Mouse (Mus musculus) frontal cortex, postnatal 10 days (tissue): Measurements from ENCODE around the gene Kcnc3.

Experiments
- DNase-seq, 2 experiments: peaks; one replicate each; pipeline ENCODE4 v3.0.0; 2022; ENCODE audit warnings: low spot score in 2 of 2, mixed read lengths in 1 of 2

The Kcnc3 gene

GRCm38 (mm10) chr7:44570989-44571388 is 19.5 kb upstream of the Kcnc3 start:
- no peak for DNase-seq

GRCm38 (mm10) chr7:44571811-44572210 is 18.7 kb upstream of the Kcnc3 start:
- DNase-seq, result no peak

DNA sequence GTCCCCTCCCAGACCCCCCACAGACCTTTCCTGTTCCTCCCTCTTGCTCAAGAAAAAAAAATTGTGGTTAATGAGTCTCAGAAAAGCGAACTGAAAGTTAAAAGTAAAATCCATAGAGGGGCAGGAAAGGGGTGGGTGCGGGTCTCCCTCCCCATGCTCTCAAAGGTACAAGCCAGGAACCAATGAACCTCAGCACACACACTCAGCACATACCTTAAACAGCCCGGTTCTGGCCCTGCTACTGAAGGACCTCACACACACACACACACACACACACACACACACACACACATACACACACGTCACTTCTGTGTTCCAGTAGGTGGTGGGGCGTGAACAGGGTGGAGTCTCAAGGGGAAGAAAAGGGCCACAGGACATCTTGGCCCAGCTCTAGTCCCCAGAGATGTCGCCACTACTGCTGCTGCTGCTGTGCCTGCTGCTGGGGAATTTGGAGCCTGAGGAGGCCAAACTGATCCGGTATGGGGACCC is 18.2 kb upstream of the Kcnc3 start, which contains the start of gene Napsa:
TSS of gene Napsa (plus strand) at position 168 of the 489 bp plus-strand sequence.
- no peak for DNase-seq

DNA sequence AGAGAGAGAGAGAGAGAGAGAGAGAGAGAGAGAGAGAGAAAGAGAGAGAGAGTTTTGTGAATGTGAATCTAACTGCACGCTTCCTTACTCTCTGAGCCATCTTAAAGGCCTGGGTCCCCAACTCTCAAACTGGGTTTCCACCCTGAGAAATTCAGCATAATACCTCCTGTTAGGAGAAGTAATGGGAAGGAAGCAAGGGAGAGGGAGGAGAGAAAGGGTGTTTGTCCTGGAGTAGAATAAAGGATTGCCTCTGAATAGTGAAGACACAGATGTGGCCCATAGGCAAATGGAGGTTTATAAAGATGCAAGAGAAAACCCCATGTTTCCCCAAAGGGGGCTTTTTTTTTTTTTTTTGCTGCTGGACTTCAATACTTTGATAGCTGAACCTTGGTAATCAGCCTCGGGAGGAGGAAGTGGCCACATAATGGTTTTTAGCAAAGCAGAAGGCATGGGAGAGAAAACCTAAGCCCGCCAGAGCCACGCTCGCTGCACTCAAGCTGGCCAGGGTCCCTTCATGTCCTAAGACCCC is 17.4 kb upstream of the Kcnc3 start:
- no peak for DNase-seq

GRCm38 (mm10) chr7:44576333-44576844 is 14.1 kb upstream of the Kcnc3 start:
- no peak for DNase-seq

DNA sequence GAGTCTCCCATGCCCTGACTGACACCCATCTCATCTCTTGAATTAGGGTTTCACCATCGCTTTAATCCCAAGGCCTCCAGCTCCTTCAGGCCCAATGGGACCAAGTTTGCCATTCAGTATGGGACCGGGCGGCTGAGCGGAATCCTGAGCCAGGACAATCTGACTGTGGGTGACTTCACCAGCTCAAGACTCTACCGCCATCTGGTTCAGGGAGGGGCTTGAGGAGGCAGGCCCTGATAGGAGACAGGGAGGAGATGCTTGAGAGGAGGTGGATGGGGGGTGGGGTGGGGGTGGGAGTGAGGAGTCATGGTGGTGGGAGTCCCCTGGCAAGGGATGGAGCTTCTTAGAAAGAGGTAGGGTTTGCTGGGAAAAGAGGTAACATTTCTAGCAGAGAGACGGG is 8.8 kb upstream of the Kcnc3 start:
- no peak for DNase-seq

GRCm38 (mm10) chr7:44582709-44583108 is 7.8 kb upstream of the Kcnc3 start:
- no peak for DNase-seq

- no peak for DNase-seq
Observed at GRCm38 (mm10) chr7:44583146-44583545, 7.3 kb upstream of the Kcnc3 start.

GRCm38 (mm10) chr7:44584265-44584804 is 6.1 kb upstream of the Kcnc3 start:
- DNase-seq, result no peak

- no peak for DNase-seq
Observed at GRCm38 (mm10) chr7:44584921-44585320, 5.5 kb upstream of the Kcnc3 start.

DNA sequence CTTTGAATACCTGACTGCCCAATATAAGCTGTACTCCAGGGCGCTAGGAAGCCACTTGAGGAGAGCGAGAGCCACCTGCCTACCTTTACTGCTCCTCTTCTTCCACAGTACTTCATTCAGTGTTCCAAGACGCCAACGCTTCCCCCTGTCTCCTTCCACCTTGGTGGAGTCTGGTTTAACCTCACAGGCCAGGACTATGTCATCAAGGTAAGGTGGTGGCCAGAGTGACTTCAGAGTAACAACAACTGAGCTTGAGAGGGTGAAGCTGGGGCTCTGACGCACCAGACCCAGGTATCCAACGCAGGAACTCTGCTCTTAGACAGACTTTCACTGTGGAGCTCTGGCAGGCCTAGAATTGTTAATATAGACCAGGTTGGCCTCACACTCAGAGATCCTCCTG is 4.9 kb upstream of the Kcnc3 start:
- DNase-seq, result no peak

DNA sequence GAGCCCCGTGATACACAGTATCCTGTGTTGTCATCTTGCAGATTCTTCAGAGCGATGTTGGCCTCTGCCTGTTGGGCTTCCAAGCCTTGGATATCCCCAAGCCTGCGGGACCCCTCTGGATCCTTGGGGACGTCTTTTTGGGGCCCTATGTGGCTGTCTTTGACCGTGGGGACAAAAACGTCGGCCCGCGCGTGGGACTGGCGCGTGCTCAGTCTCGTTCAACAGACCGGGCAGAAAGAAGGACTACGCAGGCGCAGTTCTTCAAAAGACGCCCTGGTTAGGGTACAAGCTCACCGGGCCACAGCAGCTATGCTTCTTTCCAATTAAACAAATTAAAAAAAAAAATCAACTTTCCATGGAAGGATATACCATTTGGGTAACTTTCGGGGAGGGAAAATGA is 3.9 kb upstream of the Kcnc3 start:
- DNase-seq, result peak in 1 of 2 experiments; percentile 67

GRCm38 (mm10) chr7:44586930-44587329 is 3.5 kb upstream of the Kcnc3 start:
- peak in 1 of 2 experiments; percentile 80 for DNase-seq

GRCm38 (mm10) chr7:44587676-44588075 is 2.8 kb upstream of the Kcnc3 start:
- no peak for DNase-seq

- no peak for DNase-seq
Observed at GRCm38 (mm10) chr7:44588338-44588737, 2.1 kb upstream of the Kcnc3 start.

DNA sequence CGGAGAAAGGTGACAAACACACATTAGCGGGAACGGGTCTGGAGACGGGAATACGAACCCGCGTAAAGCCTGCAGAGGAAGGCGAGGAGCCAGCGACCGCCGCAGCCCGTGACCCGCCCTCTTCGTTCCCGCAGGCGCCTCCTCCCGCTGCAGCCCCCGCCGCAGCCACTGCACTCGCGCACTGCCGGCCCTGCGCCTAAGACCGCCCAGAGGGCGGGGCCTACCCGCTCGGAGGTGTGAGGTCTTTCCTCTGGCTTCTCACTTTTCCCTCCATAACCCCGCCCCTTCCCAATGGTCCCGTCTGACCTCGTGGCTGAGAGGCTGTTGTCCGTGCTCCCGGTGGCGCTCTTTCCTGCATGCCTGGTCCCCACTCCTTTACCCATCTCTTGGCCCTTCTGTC is 1.3 kb upstream of the Kcnc3 start:
- DNase-seq, result peak in 1 of 2 experiments; percentile 73

DNA sequence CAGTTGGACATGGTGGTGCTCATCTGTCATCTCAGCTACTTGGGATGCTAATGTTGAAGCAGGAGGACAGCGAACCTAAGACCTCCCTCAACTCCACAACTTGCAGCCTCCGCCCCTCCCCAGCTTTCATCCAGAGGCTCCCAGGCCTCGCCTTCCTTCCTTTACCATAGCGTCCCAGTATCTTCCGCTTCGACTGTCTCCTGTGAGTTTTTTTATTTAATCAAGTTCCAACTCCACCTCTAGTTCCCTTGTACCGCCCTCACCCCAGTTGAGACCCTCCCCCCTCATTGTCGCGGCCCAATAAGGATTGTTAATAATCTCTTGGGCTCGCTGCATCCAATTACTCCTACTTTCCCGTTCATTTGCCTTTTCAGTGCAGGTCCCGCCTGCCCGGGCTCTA is 518 bp upstream of the Kcnc3 start:
- DNase-seq, result no peak

GRCm38 (mm10) chr7:44591348-44592116 is 1.1 kb downstream of the Kcnc3 start:
- peak in 1 of 2 experiments; percentile 48 for DNase-seq

DNA sequence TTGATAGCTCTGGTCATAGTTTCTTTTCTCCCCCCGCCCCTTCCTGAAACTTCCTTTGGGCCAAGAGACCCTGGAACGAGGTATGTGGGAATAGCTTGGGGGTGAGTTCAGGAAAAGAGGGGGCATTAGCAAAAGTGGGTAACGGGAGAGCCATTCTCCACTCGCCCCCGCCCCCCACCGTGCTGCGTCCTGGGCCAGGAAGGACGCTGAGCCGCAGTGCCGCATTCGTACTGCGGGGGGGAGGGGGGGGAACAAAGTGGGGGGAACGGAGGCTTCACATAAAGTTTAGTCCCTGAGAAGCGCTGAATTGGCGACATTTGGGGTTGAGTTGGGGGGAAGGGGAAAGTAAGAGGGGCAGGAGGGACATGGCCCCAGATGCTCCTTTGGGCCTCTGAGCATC is 2.6 kb downstream of the Kcnc3 start:
- DNase-seq, result no peak

DNA sequence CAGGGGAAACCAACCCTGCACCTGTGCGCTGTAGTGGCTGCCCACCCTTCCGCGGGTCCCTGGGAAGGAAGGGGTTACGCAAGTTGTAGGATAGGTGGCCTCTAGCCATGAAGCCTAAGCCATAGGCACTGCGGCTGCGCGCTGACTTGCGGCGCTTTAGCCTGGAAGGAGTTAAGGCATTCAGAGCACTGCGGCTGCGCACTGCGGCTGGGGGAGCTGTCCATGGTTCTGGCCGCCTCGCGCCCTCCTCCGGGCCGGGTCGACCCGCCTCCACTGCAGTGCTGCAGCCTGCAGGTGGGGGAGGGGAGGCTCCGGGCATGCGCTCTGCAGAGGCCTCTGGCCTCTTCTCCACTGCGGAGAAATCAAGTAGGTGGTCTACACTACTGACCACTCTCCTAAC is 3.3 kb downstream of the Kcnc3 start:
- peak; percentile 83 to 89 for DNase-seq

DNA sequence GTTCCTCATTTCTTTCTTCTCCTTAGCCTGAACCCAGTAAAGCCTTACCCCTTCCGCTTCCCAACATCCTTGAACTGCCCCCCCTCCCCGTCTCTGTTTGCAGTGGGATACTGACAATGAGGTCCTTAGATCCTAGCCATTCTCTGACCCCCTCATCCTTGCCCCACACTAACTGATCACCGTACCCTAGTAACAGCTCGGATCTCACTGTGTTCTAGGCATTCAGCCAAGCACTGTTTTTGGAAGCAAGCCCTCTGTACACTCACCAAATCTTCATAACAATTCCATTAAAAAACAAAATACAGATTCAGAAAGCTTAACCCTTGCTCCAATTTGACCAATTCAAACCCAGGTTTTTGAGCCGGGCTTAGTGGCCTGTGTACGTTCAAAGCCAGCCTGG is 3.8 kb downstream of the Kcnc3 start:
- no peak for DNase-seq

GRCm38 (mm10) chr7:44595131-44595561 is 4.7 kb downstream of the Kcnc3 start:
- DNase-seq, result no peak

DNA sequence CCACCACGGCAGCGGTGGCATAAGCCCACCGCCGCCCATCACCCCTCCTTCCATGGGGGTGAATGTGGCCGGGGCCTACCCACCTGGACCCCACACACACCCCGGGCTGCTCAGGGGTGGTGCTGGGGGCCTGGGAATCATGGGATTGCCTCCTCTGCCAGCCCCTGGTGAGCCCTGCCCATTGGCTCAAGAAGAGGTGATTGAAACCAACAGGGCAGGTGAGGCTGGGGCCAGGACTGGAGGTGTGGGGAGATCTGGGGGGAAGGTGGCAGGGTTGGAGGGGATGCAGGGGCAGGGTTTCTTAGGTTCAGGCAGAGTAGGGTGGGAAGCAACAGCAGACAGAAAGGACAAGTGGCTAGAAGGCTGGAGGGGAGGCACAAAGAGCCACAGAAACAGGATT is 5.6 kb downstream of the Kcnc3 start:
- no peak for DNase-seq
